Mouse (Mus musculus): Measurements from ENCODE around the gene Zfp513. TPM values are rescaled to one million over a fixed set of nuclear protein-coding genes. Genes with fewer than 3 reads are reported as not detected.

Gene Zfp513
- total RNA-seq (2012; rRNA removed) (6.9 and 7.4 TPM in 2 replicates), total RNA-seq (2014; rRNA removed) (2.4 and 3.6 TPM in 2 replicates), polyA plus RNA-seq (2012; ENCODE audit: insufficient read length, low read depth) (10.2 and 12.8 TPM in 2 replicates)

DNA sequence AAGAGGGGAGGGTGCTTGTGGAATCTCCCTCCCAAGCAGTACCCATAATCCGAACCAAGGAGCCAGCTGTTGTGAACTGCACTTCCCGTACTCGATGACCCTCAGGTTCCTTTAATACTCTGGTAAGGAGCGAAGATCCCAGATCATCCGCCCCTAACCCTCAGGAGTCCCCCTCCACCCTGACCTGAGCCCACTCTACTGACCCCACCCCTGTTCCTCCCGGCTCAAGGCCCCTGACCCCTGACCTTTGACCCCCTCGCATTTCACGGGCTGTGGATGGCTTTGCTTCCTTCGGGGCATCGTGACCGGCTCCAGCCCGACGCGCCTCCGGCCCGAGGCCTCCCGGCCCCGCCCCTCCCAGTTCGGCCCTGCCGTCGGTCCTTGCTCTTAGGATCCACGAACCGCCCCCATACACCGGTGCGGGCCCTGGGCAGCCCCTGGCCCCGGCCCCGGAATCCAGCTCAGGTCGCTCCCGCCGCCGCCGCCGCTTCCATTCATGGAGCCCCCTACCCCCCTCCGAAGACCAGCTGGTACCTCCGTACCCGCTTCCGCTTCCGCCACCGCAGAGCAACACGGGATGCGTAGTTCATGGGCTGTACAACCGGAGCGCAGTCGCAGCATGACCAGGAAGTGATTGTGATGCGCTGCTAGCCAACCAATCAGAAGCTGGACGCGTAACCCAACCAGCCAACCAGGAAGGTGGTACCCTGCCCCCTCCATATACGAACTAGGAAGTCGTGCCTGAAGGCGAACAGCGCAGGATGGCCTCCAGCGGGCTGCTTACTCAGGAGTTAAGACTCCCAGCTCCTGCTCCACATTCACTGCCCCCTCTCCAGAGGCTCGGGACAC, at the start of gene Zfp513:
Gene Zfp513, minus strand, starts transcription at position 562 of the 849 bp plus-strand sequence.
- in situ Hi-C loops (cut with MboI; ENCODE audit: low pct_ligation_motif_present, low pct_unique_long_range_greater_than_20kb, low sequenced_read_pairs) (no loop called here), dilution Hi-C loops (cut with MboI; ENCODE audit: extremely low pct_ligation_motif_present, extremely low pct_unique_long_range_greater_than_20kb, low sequenced_read_pairs) (no loop called here)
- peaks cover 8% of the 10 kb centered on the region for H3K79me2 ChIP-seq (replicated peaks; ENCODE audit: control insufficient read depth, extremely low read depth, insufficient read depth, poor library complexity, severe bottlenecking)
- H3K4me3 ChIP-seq (replicated peaks in 1 of 3; ENCODE audit: low read depth in 2 of 3, low read length in 2 of 3, poor library complexity in 1 of 3), result peak within 1 kb of the TSS; percentile 64 to 81 (median 78)
- peak within 1 kb of the TSS; percentile 77 for H3K27ac ChIP-seq (ENCODE audit: insufficient read depth, low read depth)
- H3K27me3 ChIP-seq (replicated peaks), result no peaks in the 10 kb centered on the region
- peak; percentile 99 for DNase-seq (ENCODE audit: extremely low read depth)
- peaks cover 6 to 23% of the 10 kb centered on the region in 2 experiments for H3K4me1 ChIP-seq (ENCODE audit: control insufficient read depth in 1 of 2, insufficient read depth in 2 of 2)
- TF ChIP-seq RAD21 (IDR thresholded peaks at IDR 0.05; ENCODE audit: low read depth, low read length) (no peak), POLR2A (IDR thresholded peaks at IDR 0.05; ENCODE audit: low read depth, low read length) (peak; percentile 79), IRF4 (IDR thresholded peaks at IDR 0.05; ENCODE audit: low read depth, low read length) (peak; percentile 52; the same call in 1 of the 2 replicates), MAFK (IDR thresholded peaks at IDR 0.05; ENCODE audit: insufficient replicate concordance, low read length) (no peak), NELFE (IDR thresholded peaks at IDR 0.05; ENCODE audit: low read depth, low read length) (no peak), POLR2AphosphoS2 (IDR thresholded peaks at IDR 0.05; ENCODE audit: low read depth, low read length) (peak; percentile 98), ZKSCAN1 (IDR thresholded peaks at IDR 0.05; ENCODE audit: borderline replicate concordance, low read depth, low read length) (no peak), JUN (IDR thresholded peaks at IDR 0.05; ENCODE audit: insufficient read depth, low read depth, low read length) (no peak), CHD2 (IDR thresholded peaks at IDR 0.05; ENCODE audit: low read length) (peak; percentile 99), ZMIZ1 (IDR thresholded peaks at IDR 0.05; ENCODE audit: low read depth, low read length) (no peak; the same call in none of the 2 replicates), SIN3A (IDR thresholded peaks at IDR 0.05; ENCODE audit: low read length) (peak; percentile 90), CTCF (conservative IDR thresholded peaks at IDR 0.05 in 1 of 2, IDR thresholded peaks at IDR 0.05 in 1 of 2; ENCODE audit: low read depth in 2 of 2, low read length in 2 of 2) (no peak), ETS1 (conservative IDR thresholded peaks at IDR 0.05; ENCODE audit: low read depth, low read length) (peak; percentile 20; the same call in 1 of the 2 replicates), TBP (conservative IDR thresholded peaks at IDR 0.05; ENCODE audit: low read depth, low read length) (peak; percentile 76; the same call in 1 of the 2 replicates), RCOR1 (conservative IDR thresholded peaks at IDR 0.05; ENCODE audit: low read depth, low read length) (no peak; the same call in 1 of the 2 replicates), MAX (IDR thresholded peaks at IDR 0.05; ENCODE audit: low read length) (peak; percentile 39; the same call in 1 of the 2 replicates), UBTF (IDR thresholded peaks at IDR 0.05; ENCODE audit: low read depth, low read length) (peak; percentile 62; the same call in 1 of the 2 replicates), BHLHE40 (IDR thresholded peaks at IDR 0.05; ENCODE audit: low read depth, low read length) (no peak), MEF2A (IDR thresholded peaks at IDR 0.05; ENCODE audit: borderline replicate concordance, low read depth, low read length) (peak; percentile 52; the same call in 1 of the 2 replicates), MAZ (IDR thresholded peaks at IDR 0.05; ENCODE audit: low read depth, low read length) (0 out of 2 replicates have a peak, but pooled peaks have one; percentile 44), TCF12 (IDR thresholded peaks at IDR 0.05; ENCODE audit: low read depth, low read length) (no peak), PAX5 (IDR thresholded peaks at IDR 0.05; ENCODE audit: low read length) (no peak), USF1 (IDR thresholded peaks at IDR 0.05; ENCODE audit: low read depth, low read length) (peak; percentile 42), E2F4 (IDR thresholded peaks at IDR 0.05; ENCODE audit: insufficient replicate concordance, low read depth, low read length) (no peak), EP300 (IDR thresholded peaks at IDR 0.05; ENCODE audit: low read length) (no peak), MXI1 (IDR thresholded peaks at IDR 0.05; ENCODE audit: low read depth, low read length) (peak; percentile 44), GABPA (IDR thresholded peaks at IDR 0.05; ENCODE audit: insufficient replicate concordance, low read depth, low read length) (peak; percentile 61; the same call in 1 of the 2 replicates), KAT2A (IDR thresholded peaks at IDR 0.05; ENCODE audit: insufficient replicate concordance, low read length) (peak; percentile 96; the same call in 1 of the 2 replicates), HCFC1 (IDR thresholded peaks at IDR 0.05; ENCODE audit: low read depth, low read length) (peak; percentile 94), ZNF384 (IDR thresholded peaks at IDR 0.05; ENCODE audit: low read depth, low read length) (no peak), CHD1 (IDR thresholded peaks at IDR 0.05; ENCODE audit: low read depth, low read length) (no peak), ELF1 (IDR thresholded peaks at IDR 0.05; ENCODE audit: low read depth, low read length) (peak; percentile 99), ZC3H11A (IDR thresholded peaks at IDR 0.05; ENCODE audit: low read depth, low read length) (no peak), NRF1 (IDR thresholded peaks at IDR 0.05; ENCODE audit: low read depth, low read length) (peak; percentile 93)
- H3K9me3 ChIP-seq (replicated peaks; ENCODE audit: low read length), result no peaks in the 10 kb centered on the region
- H3K4me2 ChIP-seq (ENCODE audit: insufficient read depth, low read depth, poor library complexity, severe bottlenecking), result peak within 1 kb of the TSS; percentile 94
- peaks cover 71 to 84% of the 10 kb centered on the region in 2 experiments for H3K36me3 ChIP-seq (replicated peaks in 1 of 2; ENCODE audit: control insufficient read depth in 1 of 2, insufficient read depth in 1 of 2, low read length in 1 of 2)
- H3K9ac ChIP-seq (ENCODE audit: insufficient read depth, low read depth), result peak within 1 kb of the TSS; percentile 92

Data from CH12.LX (cell line).